Mouse (Mus musculus): Measurements from ENCODE around the gene Rbm8a.
"Not testable (repeated sequence)": the region's sequence is repeated elsewhere in the genome, so short reads cannot be mapped to it uniquely, and the experiment has no call there.

The Rbm8a gene

GRCm38 (mm10) chr3:96606007-96606406, 23.7 kb upstream of the Rbm8a start:
- DNase-seq = not testable (repeated sequence)

GRCm38 (mm10) chr3:96606618-96607017, 23.1 kb upstream of the Rbm8a start:
- no peak for DNase-seq

GRCm38 (mm10) chr3:96617941-96618340, 11.8 kb upstream of the Rbm8a start:
- DNase-seq = no peak

- DNase-seq = no peak
Observed at GRCm38 (mm10) chr3:96623201-96623600, 6.5 kb upstream of the Rbm8a start.

- no peak for DNase-seq
Observed at GRCm38 (mm10) chr3:96632058-96632457, 2.3 kb downstream of the Rbm8a start.

- no peak for DNase-seq
Observed at GRCm38 (mm10) chr3:96634015-96634414, 4.3 kb downstream of the Rbm8a start.

- DNase-seq = peak; percentile 93
Observed at GRCm38 (mm10) chr3:96634928-96635879, 5.5 kb downstream of the Rbm8a start, which contains the start of the genes Pex11b and Gm42957. Pex11b (plus strand) TSS chr3:96635376. Gm42957 (plus strand) TSS chr3:96635474.

- DNase-seq = no peak
Observed at GRCm38 (mm10) chr3:96635906-96636305, 6.2 kb downstream of the Rbm8a start.

- no peak for DNase-seq
Observed at GRCm38 (mm10) chr3:96636448-96636847, 6.7 kb downstream of the Rbm8a start.

- peak; percentile 69 to 79 for DNase-seq
Observed at GRCm38 (mm10) chr3:96639219-96639618, 9.5 kb downstream of the Rbm8a start.

GRCm38 (mm10) chr3:96645018-96645649, 15.4 kb downstream of the Rbm8a start, which contains the start of gene Itga10:
Itga10 (plus strand) TSS chr3:96645584.
- DNase-seq = peak; percentile 39 to 70

- DNase-seq = no peak
Observed at GRCm38 (mm10) chr3:96647365-96647764, 17.6 kb downstream of the Rbm8a start.

GRCm38 (mm10) chr3:96660901-96661300, 31.2 kb downstream of the Rbm8a start:
- no peak for DNase-seq

- DNase-seq = peak; percentile 35 to 37
Observed at GRCm38 (mm10) chr3:96662731-96663316, 33.1 kb downstream of the Rbm8a start.

- DNase-seq = peak; percentile 93 to 94
Observed at GRCm38 (mm10) chr3:96663432-96664239, 33.9 kb downstream of the Rbm8a start.

- DNase-seq = not testable (repeated sequence)
Observed at GRCm38 (mm10) chr3:96665732-96666363, 36.1 kb downstream of the Rbm8a start.

GRCm38 (mm10) chr3:96666916-96667315, 37.2 kb downstream of the Rbm8a start:
- DNase-seq = no peak

- peak in 1 of 2 experiments; percentile 14 for DNase-seq
Observed at GRCm38 (mm10) chr3:96667316-96667715, 37.6 kb downstream of the Rbm8a start.

- DNase-seq = no peak
Observed at GRCm38 (mm10) chr3:96668424-96669067, 38.8 kb downstream of the Rbm8a start.

- peak; percentile 79 to 87 for DNase-seq
Observed at GRCm38 (mm10) chr3:96669727-96670468, 40.2 kb downstream of the Rbm8a start, which contains the start of gene Ankrd35. Ankrd35 (plus strand) TSS chr3:96670131.
